Mouse (Mus musculus) ES-CJ7 (cell line): ENCODE measurements around the gene Mpc1.

Experiments
- DNase-seq: peaks from one replicate; pipeline ENCODE4 v3.0.0; 2011; ENCODE audit warnings: low read depth, low spot score

Mpc1 gene

GRCm38 (mm10) chr17:8282821-8283525 is at the start of gene Mpc1:
Gene Mpc1, plus strand, starts transcription at chr17:8282904.
- peak; percentile 86 for DNase-seq

- no peak for DNase-seq
Measured at GRCm38 (mm10) chr17:8233618-8234214, 49.0 kb upstream of the Mpc1 start.

- DNase-seq, result no peak
Measured at GRCm38 (mm10) chr17:8234537-8234936, 48.2 kb upstream of the Mpc1 start.

GRCm38 (mm10) chr17:8235743-8236142 is 47.0 kb upstream of the Mpc1 start, which contains the start of gene Ccr6:
Gene Ccr6, plus strand, starts transcription at chr17:8236043.
- DNase-seq, result no peak

- DNase-seq, result no peak
Measured at GRCm38 (mm10) chr17:8238012-8238710, 44.5 kb upstream of the Mpc1 start.

GRCm38 (mm10) chr17:8239561-8239960 is 43.1 kb upstream of the Mpc1 start:
- DNase-seq, result peak; percentile 61

- no peak for DNase-seq
Measured at GRCm38 (mm10) chr17:8240517-8240916, 42.2 kb upstream of the Mpc1 start.

GRCm38 (mm10) chr17:8241645-8242044 is 41.1 kb upstream of the Mpc1 start:
- no peak for DNase-seq

GRCm38 (mm10) chr17:8242186-8242585 is 40.5 kb upstream of the Mpc1 start:
- DNase-seq, result no peak

- peak; percentile 12 for DNase-seq
Measured at GRCm38 (mm10) chr17:8244124-8244523, 38.6 kb upstream of the Mpc1 start.

- no peak for DNase-seq
Measured at GRCm38 (mm10) chr17:8246102-8246754, 36.5 kb upstream of the Mpc1 start.

GRCm38 (mm10) chr17:8251704-8252103 is 31.0 kb upstream of the Mpc1 start:
- DNase-seq, result no peak

GRCm38 (mm10) chr17:8254268-8254667 is 28.4 kb upstream of the Mpc1 start:
- DNase-seq, result no peak

GRCm38 (mm10) chr17:8254914-8255313 is 27.8 kb upstream of the Mpc1 start:
- no peak for DNase-seq

- DNase-seq, result no peak
Measured at GRCm38 (mm10) chr17:8255583-8255982, 27.1 kb upstream of the Mpc1 start.

GRCm38 (mm10) chr17:8256982-8257381 is 25.7 kb upstream of the Mpc1 start:
- DNase-seq, result no peak

- peak; percentile 66 for DNase-seq
Measured at GRCm38 (mm10) chr17:8264638-8265037, 18.1 kb upstream of the Mpc1 start.

GRCm38 (mm10) chr17:8272054-8272749 is 10.5 kb upstream of the Mpc1 start:
- DNase-seq, result no peak

- DNase-seq, result no peak
Measured at GRCm38 (mm10) chr17:8272951-8273350, 9.8 kb upstream of the Mpc1 start.

- no peak for DNase-seq
Measured at GRCm38 (mm10) chr17:8276071-8276470, 6.6 kb upstream of the Mpc1 start.

- no peak for DNase-seq
Measured at GRCm38 (mm10) chr17:8276680-8277079, 6.0 kb upstream of the Mpc1 start.

GRCm38 (mm10) chr17:8277266-8277665 is 5.4 kb upstream of the Mpc1 start:
- no peak for DNase-seq
